Mouse (Mus musculus): ENCODE data around the gene Rufy2. TPM values are rescaled to one million over a fixed set of nuclear protein-coding genes. Genes with fewer than 3 reads are reported as not detected.

The Rufy2 gene
- polyA plus RNA-seq, 1 experiment from 2014 or later = 26.8 TPM

DNA sequence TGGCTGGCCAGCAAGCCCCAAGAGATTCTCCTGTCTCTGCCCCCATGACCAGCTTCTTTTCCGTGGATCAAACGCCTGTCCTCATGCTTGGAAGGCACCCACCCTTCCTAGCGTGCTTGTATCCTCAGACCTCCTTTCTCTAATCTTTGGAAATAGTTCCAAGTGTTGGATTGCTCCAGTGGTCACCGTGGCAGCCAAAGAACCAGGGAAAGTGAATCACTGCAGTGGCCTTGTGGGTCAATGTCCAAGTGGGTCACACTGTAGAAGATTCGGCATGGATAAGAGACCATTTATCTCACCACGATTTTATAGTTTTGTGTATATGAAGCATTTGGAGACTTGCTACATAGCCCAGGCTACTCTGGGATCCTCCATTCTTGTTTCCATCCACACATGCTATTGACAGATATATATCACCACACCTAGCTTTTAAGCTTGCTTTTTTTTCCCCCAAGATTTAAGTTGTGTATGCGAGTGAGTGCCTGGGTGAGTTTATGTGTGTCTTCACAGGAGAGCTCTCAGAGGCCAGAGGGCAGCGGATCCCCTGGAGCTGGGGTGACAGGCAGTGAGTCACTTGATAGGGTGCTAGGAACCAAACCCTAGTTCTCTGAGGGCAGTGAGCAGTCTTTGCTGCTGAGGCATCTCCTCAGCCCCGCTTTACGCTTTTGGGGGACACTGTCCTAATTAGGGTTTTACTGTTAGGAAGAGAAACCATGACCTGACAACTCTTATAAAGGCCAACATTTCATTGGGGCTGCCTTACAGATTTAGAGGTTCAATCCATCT lies 47.5 kb downstream of the Rufy2 start:
- H3K36me3 ChIP-seq = no peaks in the 10 kb centered on the region
- 93% methylated on average over 10 of the region's 10 CpGs for WGBS
- H3K27ac ChIP-seq (replicated peaks) = no peak overlapping the region
- H3K4me1 ChIP-seq = peaks cover 18% of the 10 kb centered on the region
- H3K9me3 ChIP-seq (replicated peaks) = no peaks in the 10 kb centered on the region
- no peak overlapping the region for H3K4me3 ChIP-seq (replicated peaks)
- no peak overlapping the region for H3K4me2 ChIP-seq (replicated peaks)
- ATAC-seq (ENCODE audit: insufficient number of reproducible peaks, low FRiP score, low TSS enrichment, low read depth) = no peak
- no peaks in the 10 kb centered on the region for H3K27me3 ChIP-seq
- H3K9ac ChIP-seq = no peak overlapping the region

DNA sequence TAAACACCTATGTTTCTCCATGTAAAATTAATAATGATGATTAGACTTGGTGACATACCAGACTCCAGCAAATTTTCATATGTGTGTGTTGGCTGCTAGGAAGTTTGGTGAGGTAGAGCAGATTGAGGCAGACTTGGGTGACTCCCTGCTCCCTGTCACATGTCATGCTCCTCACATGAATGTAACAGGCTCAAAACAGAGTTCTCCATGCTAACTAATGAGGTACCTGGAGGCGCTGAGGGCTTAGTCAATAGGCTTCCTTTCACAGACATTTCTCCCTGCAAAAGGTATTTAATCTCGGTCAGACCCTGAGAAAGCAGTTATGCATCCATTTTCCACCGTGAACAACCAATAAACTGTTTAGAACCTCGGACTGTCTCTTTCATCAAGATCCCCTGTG lies 48.4 kb downstream of the Rufy2 start:
- Histone ChIP-seq H3K9ac (no peak overlapping the region), H3K4me2 (replicated peaks) (no peak overlapping the region), H3K27ac (replicated peaks) (no peak overlapping the region), H3K9me3 (replicated peaks) (no peaks in the 10 kb centered on the region), H3K36me3 (no peaks in the 10 kb centered on the region), H3K27me3 (no peaks in the 10 kb centered on the region), H3K4me1 (peaks cover 18% of the 10 kb centered on the region), H3K4me3 (replicated peaks) (no peak overlapping the region)
- no peak for ATAC-seq (ENCODE audit: insufficient number of reproducible peaks, low FRiP score, low TSS enrichment, low read depth)
- WGBS = 77% methylated on average over 4 of the region's 4 CpGs

DNA sequence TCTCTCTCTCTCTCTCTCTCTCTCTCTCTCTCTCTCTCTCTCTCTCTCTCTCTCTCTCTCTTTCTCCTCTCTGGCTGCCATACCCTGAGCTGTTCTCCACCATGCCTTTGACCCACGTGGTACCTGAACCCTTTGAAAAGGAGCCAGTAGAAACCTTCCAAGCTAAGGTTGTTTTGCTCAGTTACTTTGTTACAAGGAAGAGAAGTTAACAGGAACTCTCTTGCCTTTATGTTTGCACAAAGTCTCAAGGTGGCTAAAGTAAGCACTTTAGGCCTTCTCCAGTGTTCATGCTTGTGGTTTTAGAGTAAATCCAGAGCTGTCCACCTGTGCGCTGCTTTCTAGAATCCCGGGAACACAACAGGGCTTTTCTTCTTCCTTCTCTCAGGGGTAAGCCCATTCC lies 52.2 kb downstream of the Rufy2 start:
- no peak overlapping the region for H3K4me3 ChIP-seq (replicated peaks)
- no peak overlapping the region for H3K27ac ChIP-seq (replicated peaks)
- ATAC-seq (ENCODE audit: insufficient number of reproducible peaks, low FRiP score, low TSS enrichment, low read depth) = no peak
- no peaks in the 10 kb centered on the region for H3K9me3 ChIP-seq (replicated peaks)
- no peaks in the 10 kb centered on the region for H3K36me3 ChIP-seq
- H3K4me2 ChIP-seq (replicated peaks) = no peak overlapping the region
- H3K4me1 ChIP-seq = no peaks in the 10 kb centered on the region
- WGBS = 79% methylated on average over 3 of the region's 3 CpGs
- H3K9ac ChIP-seq = no peak overlapping the region
- no peaks in the 10 kb centered on the region for H3K27me3 ChIP-seq

DNA sequence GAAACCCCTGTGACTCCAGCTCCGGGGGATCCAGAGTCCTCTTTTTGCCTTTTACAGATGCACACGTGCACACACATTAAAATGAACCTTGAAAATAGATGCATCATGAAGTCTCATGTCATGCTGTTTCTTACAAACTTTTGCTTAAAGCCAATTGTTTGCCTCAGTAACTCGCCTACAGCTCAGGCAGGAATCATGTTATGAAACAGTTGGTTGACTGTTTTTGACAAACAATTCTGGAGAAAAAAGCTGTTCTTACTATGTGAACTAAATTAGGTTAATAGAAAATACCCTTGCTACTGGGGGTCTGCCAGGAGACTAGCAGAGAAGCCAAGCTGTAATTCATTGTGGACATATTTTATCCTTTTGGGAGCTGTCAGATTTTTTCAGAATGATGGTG lies 52.9 kb downstream of the Rufy2 start:
- Histone ChIP-seq H3K4me2 (replicated peaks) (no peak overlapping the region), H3K9me3 (replicated peaks) (no peaks in the 10 kb centered on the region), H3K4me1 (no peaks in the 10 kb centered on the region), H3K9ac (no peak overlapping the region), H3K27ac (replicated peaks) (no peak overlapping the region), H3K4me3 (replicated peaks) (no peak overlapping the region), H3K27me3 (no peaks in the 10 kb centered on the region), H3K36me3 (no peaks in the 10 kb centered on the region)
- no peak for ATAC-seq (ENCODE audit: insufficient number of reproducible peaks, low FRiP score, low TSS enrichment, low read depth)
- 50% methylated on average over 3 of the region's 3 CpGs for WGBS

DNA sequence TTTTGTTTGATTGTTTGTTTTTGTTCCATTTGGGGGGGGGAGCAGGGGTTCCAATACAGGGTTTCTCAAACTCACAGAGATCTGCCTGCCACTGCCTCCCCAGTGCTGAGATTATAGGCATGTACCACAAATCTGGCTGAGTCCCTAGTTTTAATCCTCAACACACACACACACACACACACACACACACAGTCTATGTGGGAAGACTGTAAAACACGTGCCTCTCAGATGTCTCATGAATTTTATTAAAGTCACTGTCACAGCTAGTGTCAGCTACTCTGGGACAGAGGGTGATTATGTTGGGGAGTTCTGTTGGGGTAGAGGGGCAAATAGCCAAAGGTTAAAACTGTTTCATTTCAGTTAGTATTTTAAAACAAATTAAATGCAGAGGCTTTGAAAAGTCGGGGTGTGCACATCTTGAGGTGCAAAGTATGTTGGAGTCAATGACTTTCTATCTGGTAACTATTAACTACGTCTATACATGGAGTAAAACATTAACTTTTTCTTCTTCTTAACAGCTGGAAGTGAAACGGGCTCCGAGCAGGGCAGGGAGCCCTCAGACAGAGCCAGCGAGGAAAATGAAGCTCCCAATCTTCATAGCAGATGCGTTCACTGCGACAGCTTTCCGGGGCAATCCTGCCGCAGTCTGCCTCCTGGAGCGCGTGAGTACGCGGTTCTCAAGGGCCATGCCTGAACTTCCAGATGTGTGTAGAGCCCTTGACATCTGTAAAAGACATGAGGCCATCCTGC lies 58.7 kb downstream of the Rufy2 start:
- peak overlapping the region; percentile 11; the same call in 1 of the 2 replicates for H3K27ac ChIP-seq (replicated peaks)
- no peaks in the 10 kb centered on the region for H3K36me3 ChIP-seq
- no peak overlapping the region for H3K4me2 ChIP-seq (replicated peaks)
- ATAC-seq (ENCODE audit: insufficient number of reproducible peaks, low FRiP score, low TSS enrichment, low read depth) = no peak
- H3K4me1 ChIP-seq = no peaks in the 10 kb centered on the region
- no peak overlapping the region for H3K9ac ChIP-seq
- no peaks in the 10 kb centered on the region for H3K27me3 ChIP-seq
- 53% methylated on average over 14 of the region's 14 CpGs for WGBS
- H3K9me3 ChIP-seq (replicated peaks) = no peaks in the 10 kb centered on the region
- H3K4me3 ChIP-seq (replicated peaks) = no peak overlapping the region

DNA sequence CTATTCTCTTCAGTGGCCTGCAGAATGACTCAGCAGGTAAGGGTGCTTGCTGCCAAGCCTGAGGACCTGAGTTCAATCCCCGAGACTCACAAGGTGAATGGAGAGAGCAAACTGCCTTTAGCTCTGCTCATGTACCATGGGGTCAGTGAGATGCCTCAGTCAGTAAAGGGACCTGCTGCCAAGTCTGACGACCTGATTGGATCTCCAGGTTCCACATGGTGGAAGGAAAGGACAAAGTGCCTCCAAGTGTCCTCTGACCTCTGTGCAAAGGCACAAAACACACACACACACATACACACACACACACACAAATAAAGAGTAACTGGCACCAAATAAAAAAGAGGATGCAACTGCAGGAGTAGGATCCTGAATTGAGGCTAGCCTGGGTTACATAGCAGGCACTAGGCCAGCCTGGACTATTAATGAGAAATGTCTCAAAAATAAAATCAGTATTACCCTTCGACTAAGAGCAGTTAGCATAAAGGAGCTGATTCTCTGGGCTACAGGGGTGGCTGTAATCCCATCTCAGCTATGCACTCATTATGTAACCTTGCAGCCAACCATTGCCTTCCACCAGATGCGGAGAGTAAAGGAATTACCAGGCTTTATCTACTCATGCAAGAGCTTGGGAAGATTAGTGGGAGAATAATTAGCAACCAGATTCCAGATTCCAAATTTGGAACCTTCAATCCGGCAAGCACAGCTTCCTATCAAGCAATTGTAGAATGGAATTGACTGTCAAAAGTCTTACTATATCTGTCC lies 60.0 kb downstream of the Rufy2 start:
- 79% methylated on average over 5 of the region's 5 CpGs for WGBS
- Histone ChIP-seq H3K4me3 (replicated peaks) (no peak overlapping the region), H3K27me3 (no peaks in the 10 kb centered on the region), H3K4me2 (replicated peaks) (no peak overlapping the region), H3K27ac (replicated peaks) (no peak overlapping the region), H3K9me3 (replicated peaks) (no peaks in the 10 kb centered on the region), H3K4me1 (no peaks in the 10 kb centered on the region), H3K9ac (no peak overlapping the region), H3K36me3 (no peaks in the 10 kb centered on the region)
- no peak for ATAC-seq (ENCODE audit: insufficient number of reproducible peaks, low FRiP score, low TSS enrichment, low read depth)

DNA sequence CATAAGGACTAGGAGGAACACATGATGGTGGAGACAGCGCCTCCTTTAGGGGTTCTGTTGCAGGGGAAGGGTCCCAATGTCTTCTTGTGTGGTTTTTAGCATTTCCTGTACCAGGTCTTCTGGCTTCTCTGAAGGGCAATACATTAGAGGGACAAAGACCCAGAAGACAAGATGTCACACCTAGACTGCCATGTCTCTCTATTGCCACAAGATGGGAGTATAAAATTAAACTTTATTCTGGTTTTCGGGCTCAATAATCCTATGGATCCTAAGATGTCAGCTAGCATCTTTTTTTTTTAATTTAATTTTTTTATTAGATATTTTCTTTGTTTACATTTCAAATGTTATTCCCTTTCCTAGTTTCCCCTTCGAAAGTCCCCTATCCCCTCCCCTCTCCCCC lies 63.1 kb downstream of the Rufy2 start:
- Histone ChIP-seq H3K9me3 (replicated peaks) (no peaks in the 10 kb centered on the region), H3K27me3 (no peaks in the 10 kb centered on the region), H3K4me2 (replicated peaks) (no peak overlapping the region), H3K4me1 (no peaks in the 10 kb centered on the region), H3K36me3 (no peaks in the 10 kb centered on the region), H3K9ac (no peak overlapping the region), H3K4me3 (replicated peaks) (no peak overlapping the region), H3K27ac (replicated peaks) (no peak overlapping the region)
- ATAC-seq (ENCODE audit: insufficient number of reproducible peaks, low FRiP score, low TSS enrichment, low read depth) = no peak
- 56% methylated on average over 3 of the region's 3 CpGs for WGBS

DNA sequence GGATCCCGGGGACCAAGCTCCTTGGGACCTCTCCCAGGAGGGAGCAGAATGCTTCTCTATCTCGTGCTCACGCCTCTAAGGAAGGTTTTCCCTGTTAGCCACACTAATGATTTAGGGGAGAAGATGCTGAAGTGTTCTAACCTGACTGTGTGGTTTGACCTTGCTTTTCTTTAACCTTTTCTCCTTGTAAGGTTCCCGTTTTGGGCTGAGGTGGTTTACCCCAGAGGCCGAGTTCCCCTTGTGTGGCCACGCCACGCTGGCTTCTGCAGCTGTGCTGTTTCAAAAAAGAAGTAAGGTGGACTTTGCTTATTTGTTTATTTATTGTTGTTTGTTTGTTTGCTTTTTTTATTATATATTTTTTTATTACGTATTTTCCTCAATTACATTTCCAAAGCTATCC lies 67.7 kb downstream of the Rufy2 start:
- H3K27me3 ChIP-seq = no peaks in the 10 kb centered on the region
- H3K4me3 ChIP-seq (replicated peaks) = no peak overlapping the region
- no peak for ATAC-seq (ENCODE audit: insufficient number of reproducible peaks, low FRiP score, low TSS enrichment, low read depth)
- no peak overlapping the region for H3K27ac ChIP-seq (replicated peaks)
- H3K9ac ChIP-seq = no peak overlapping the region
- H3K4me2 ChIP-seq (replicated peaks) = no peak overlapping the region
- no peaks in the 10 kb centered on the region for H3K9me3 ChIP-seq (replicated peaks)
- 88% methylated on average over 8 of the region's 8 CpGs for WGBS
- no peaks in the 10 kb centered on the region for H3K4me1 ChIP-seq
- no peaks in the 10 kb centered on the region for H3K36me3 ChIP-seq

DNA sequence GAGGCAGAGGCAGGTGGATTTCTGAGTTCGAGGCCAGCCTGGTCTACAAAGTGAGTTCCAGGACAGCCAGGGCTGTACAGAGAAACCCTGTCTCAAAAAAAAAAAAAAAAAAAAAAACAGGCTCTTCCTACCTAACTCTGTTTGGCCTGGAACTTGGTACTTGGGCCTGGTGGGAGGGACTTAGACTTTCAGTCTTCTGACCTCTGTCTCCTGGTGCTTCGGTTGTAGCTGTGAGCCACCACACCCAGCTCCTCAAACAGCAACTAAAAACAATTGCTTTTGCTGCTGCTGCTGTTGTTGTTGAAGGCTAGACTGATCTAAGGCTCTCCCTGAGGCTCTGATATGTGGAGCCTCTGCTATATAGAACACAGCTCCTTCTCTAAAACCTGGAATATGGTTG lies 69.1 kb downstream of the Rufy2 start:
- 90% methylated on average over 2 of the region's 2 CpGs for WGBS
- Histone ChIP-seq H3K27ac (replicated peaks) (no peak overlapping the region), H3K9ac (no peak overlapping the region), H3K4me2 (replicated peaks) (no peak overlapping the region), H3K4me3 (replicated peaks) (no peak overlapping the region), H3K27me3 (no peaks in the 10 kb centered on the region), H3K36me3 (no peaks in the 10 kb centered on the region), H3K9me3 (replicated peaks) (no peaks in the 10 kb centered on the region), H3K4me1 (no peaks in the 10 kb centered on the region)
- ATAC-seq (ENCODE audit: insufficient number of reproducible peaks, low FRiP score, low TSS enrichment, low read depth) = no peak

DNA sequence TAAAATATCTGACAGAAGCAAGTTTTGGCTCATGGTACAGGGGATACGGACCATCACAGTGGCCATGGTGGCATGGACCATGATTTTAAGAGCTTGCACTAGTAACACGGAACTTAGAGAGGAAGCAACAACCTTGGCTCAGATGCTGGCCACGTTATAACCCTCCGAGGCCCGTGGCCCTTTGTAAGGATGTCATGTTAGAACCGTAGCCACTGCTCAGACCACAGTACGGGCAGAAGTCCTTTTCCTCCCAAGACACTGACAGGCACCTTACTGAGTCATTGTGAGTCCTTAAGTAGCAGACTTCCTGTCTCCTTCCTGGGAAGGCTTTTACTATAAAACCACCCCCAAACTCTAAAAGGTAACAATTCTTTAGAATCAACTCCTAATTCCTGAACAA lies 71.2 kb downstream of the Rufy2 start:
- no peaks in the 10 kb centered on the region for H3K36me3 ChIP-seq
- no peak overlapping the region for H3K4me2 ChIP-seq (replicated peaks)
- WGBS = 70% methylated on average over 7 of the region's 7 CpGs
- H3K27ac ChIP-seq (replicated peaks) = no peak overlapping the region
- no peaks in the 10 kb centered on the region for H3K27me3 ChIP-seq
- H3K4me1 ChIP-seq = no peaks in the 10 kb centered on the region
- no peak for ATAC-seq (ENCODE audit: insufficient number of reproducible peaks, low FRiP score, low TSS enrichment, low read depth)
- H3K4me3 ChIP-seq (replicated peaks) = no peak overlapping the region
- no peaks in the 10 kb centered on the region for H3K9me3 ChIP-seq (replicated peaks)
- H3K9ac ChIP-seq = no peak overlapping the region

DNA sequence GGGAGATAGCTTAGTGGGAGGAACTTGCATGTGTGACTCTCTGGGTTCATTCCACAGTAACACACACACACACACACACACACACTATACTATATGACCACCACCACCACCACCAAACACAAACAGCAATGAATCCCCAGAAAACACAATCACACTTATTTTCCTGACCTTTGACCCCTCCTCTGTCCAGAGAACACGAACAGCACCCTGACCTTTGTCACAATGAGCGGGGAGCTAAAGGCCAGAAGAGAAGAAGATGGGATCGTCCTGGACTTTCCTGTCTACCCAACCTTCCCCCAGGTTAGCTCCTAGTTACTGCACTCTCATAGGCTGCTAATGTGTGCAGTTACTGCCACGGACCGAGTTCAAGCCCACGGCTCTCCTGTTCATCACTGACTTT lies 72.0 kb downstream of the Rufy2 start:
- no peak overlapping the region for H3K4me2 ChIP-seq (replicated peaks)
- no peak for ATAC-seq (ENCODE audit: insufficient number of reproducible peaks, low FRiP score, low TSS enrichment, low read depth)
- no peak overlapping the region for H3K9ac ChIP-seq
- H3K4me1 ChIP-seq = no peaks in the 10 kb centered on the region
- WGBS = 78% methylated on average over 6 of the region's 6 CpGs
- no peak overlapping the region for H3K27ac ChIP-seq (replicated peaks)
- no peak overlapping the region for H3K4me3 ChIP-seq (replicated peaks)
- no peaks in the 10 kb centered on the region for H3K36me3 ChIP-seq
- H3K9me3 ChIP-seq (replicated peaks) = no peaks in the 10 kb centered on the region
- no peaks in the 10 kb centered on the region for H3K27me3 ChIP-seq

Measured in embryonic facial prominence, embryonic 15.5 days (tissue).